Mouse (Mus musculus): ENCODE results near the gene Cygb.
A peak's percentile ranks its signal among the peaks of the same experiment; 100 is the strongest.
"Not testable (repeated sequence)": the region's sequence is repeated elsewhere in the genome, so short reads cannot be mapped to it uniquely, and the experiment has no call there.

Cygb gene

GRCm38 (mm10) chr11:116674616-116675379 lies 20.7 kb upstream of the Cygb start:
- no peak for DNase-seq (ENCODE audit: low spot score in 2 of 2)

- DNase-seq (ENCODE audit: low spot score in 2 of 2) = no peak
Observed at GRCm38 (mm10) chr11:116673410-116673809, 19.3 kb upstream of the Cygb start.

- no peak for DNase-seq (ENCODE audit: low spot score in 2 of 2)
Observed at GRCm38 (mm10) chr11:116672595-116672994, 18.5 kb upstream of the Cygb start.

GRCm38 (mm10) chr11:116671845-116672434 lies 17.8 kb upstream of the Cygb start:
- no peak for DNase-seq (ENCODE audit: low spot score in 2 of 2)

- peak; percentile 98 for DNase-seq (ENCODE audit: low spot score in 2 of 2)
Observed at GRCm38 (mm10) chr11:116671112-116671844, 17.2 kb upstream of the Cygb start.

- DNase-seq (ENCODE audit: low spot score in 2 of 2) = no peak
Observed at GRCm38 (mm10) chr11:116670386-116670785, 16.3 kb upstream of the Cygb start.

GRCm38 (mm10) chr11:116669787-116670365 lies 15.8 kb upstream of the Cygb start:
- DNase-seq (ENCODE audit: low spot score in 2 of 2) = no peak

DNA sequence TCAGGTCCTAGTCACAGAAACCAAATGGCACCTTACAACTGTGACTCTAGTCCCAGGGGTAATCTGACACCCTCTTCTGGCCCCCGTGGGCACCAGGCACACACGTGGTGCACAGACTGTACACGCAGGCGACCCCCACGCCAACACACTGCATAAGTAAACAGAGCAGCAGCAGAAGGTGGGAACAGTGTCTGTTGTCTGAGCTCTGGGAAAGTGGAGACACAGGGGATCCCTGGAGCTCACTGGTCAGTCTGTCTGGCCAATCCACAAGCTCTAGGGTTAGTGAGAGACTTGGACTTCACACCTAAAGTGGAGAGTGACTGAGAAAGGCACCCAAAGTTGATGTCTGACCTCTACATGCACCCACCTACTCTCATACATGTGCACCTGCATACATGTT lies 15.2 kb upstream of the Cygb start:
- no peak for DNase-seq (ENCODE audit: low spot score in 2 of 2)

DNA sequence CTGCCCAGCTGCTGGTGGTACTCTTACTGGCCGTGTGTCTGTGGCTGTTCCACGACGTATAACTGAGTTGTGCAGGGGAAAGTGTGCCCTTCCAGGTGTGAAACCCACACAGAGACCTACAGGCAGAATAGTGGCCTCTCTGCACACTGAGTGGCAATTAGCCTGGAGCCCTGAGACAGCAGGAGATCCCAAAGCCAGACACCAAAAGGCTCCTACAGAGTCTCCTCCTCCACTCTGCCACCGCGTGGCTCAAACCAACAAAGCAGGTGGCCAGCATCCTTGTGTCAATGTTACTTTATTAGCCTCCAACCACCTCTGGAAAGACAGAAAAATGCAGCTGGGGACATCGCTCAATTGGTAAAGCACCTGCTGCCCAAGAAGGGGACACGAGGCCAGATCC lies 14.7 kb upstream of the Cygb start:
- DNase-seq (ENCODE audit: low spot score in 2 of 2) = no peak

DNA sequence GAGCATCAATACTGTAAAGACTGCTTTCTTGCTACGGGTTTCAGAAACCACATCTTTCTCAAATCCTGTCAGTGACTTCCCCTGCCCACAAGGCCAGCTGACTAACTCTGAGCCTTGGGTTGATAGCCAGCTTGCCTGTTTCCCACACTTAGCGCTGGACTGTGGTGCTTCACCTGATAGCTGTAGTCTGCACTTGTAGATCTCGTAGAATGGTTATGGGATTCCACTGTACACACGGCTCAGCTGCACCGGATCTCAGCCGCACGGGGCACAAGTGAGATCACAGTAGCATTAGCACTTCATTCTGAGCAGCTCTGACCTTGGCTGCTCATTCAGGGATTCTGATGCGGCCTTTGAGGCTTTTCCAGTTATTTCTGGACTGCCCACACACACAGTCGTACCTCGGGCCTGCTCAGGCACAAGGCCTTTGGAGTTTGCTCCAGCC lies 14.3 kb upstream of the Cygb start:
- no peak for DNase-seq (ENCODE audit: low spot score in 2 of 2)

- DNase-seq (ENCODE audit: low spot score in 2 of 2) = no peak
Observed at GRCm38 (mm10) chr11:116667930-116668329, 13.8 kb upstream of the Cygb start.

DNA sequence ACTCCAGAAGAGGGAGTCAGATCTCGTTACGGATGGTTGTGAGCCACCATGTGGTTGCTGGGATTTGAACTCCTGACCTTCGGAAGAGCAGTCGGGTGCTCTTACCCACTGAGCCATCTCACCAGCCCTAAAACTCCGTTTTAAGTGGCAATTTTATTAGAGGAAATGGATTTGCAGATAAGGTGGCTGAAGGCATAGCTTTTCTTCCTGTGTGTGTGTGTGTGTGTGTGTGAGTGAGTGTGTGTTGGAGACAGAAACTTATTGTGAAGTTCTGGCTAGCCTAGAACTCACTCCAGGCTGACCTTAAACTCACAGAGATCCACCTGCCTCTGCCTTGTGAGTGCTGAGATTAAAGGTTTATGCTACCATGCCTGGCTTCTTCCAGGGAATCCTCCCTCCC lies 12.9 kb upstream of the Cygb start:
- DNase-seq (ENCODE audit: low spot score in 2 of 2) = not testable (repeated sequence)

- no peak for DNase-seq (ENCODE audit: low spot score in 2 of 2)
Observed at GRCm38 (mm10) chr11:116666566-116666965, 12.5 kb upstream of the Cygb start.

- no peak for DNase-seq (ENCODE audit: low spot score in 2 of 2)
Observed at GRCm38 (mm10) chr11:116665289-116665688, 11.2 kb upstream of the Cygb start.

- no peak for DNase-seq (ENCODE audit: low spot score in 2 of 2)
Observed at GRCm38 (mm10) chr11:116661948-116662377, 7.8 kb upstream of the Cygb start.

GRCm38 (mm10) chr11:116661291-116661947 lies 7.3 kb upstream of the Cygb start:
- DNase-seq (ENCODE audit: low spot score in 2 of 2) = no peak

- no peak for DNase-seq (ENCODE audit: low spot score in 2 of 2)
Observed at GRCm38 (mm10) chr11:116660181-116660580, 6.1 kb upstream of the Cygb start.

- DNase-seq (ENCODE audit: low spot score in 2 of 2) = no peak
Observed at GRCm38 (mm10) chr11:116659027-116659621, 5.0 kb upstream of the Cygb start.

DNA sequence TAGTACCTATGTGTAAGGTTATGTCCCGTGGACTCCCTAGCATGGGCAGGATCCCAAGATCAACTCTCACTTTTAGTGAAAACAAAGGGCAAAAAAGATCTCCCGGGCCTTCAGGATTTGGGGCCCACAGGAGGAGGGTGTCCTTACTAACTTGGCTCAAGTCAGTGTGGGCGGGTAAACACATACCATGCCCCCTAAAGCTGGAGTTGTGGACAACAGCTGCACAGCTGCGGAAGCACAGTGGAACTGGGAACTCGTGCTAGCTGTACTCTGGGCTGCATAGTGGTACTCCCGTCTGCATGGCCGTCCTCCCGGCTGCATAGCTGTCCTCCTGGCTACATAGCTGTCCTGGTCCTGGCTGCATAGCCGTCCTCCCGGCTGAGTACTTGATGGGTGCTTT lies 4.1 kb upstream of the Cygb start:
- DNase-seq (ENCODE audit: low spot score in 2 of 2) = no peak

DNA sequence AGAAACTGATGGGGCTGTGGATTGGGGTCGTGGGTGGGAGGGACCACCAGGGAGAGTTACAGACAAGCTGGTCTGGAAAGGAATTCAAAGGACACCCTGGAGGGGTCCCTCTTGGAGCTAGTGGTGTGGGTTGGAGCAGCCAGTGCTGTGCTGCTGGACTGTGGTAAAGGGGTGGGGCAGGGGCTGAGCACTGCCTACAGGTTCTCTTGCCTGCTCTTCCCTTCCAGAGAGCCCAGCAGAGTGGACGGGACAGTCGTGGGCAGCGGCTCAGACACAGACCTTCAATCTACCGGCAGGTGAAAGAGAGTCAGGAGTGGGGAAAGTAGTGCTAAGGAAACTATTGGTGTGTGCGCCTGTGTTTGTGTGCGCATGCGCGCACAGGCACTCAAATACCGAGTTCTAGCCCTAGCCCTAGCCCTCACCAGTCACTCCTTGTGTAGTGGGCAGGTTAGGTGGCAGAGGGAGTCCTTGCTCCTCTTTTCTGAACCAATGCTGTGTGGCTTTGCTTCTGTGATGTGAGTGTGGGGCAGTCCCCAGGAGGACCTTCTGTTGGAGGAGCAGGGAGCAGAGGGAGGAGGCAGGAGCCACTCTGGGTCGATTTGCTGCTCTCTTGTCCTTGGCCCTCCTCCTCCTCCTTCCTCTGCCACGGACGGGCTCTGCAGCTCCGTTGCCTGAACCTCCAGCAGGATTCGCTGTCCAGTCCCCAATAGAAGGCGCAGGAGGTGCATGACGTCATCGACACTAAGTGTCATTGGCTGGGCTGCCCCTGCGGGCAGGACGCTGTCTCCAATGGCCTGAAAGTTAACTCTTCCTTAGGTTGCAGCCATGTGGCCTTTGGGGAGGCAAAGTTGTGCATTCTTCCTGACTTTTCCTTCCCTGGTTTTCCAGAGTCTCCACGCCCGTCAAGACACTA lies 3.5 kb upstream of the Cygb start:
- DNase-seq (ENCODE audit: low spot score in 2 of 2) = peak; percentile 63 to 66

Measured in natural killer cell, adult 2 months (primary cell).